Mouse (Mus musculus) neural tube, embryonic 13.5 days (tissue): ENCODE data around the gene Gpx7. TPM values are rescaled to one million over a fixed set of nuclear protein-coding genes. Genes with fewer than 3 reads are reported as not detected.

Experiments used
- ATAC-seq: fragments of 200-750 bp; cut with Nextera tagmentation; 2 replicates; pipeline ENCODE4 v1.8.0; 2017; ENCODE audit warnings: low read depth, mild to moderate bottlenecking, moderate TSS enrichment, moderate library complexity
- H3K27ac ChIP-seq: fragments of 300-500 bp; sonication (generic); replicated peaks from 2 replicates; pipeline ENCODE4 v1.5.1; 2015; ENCODE audit warnings: moderate library complexity, mild to moderate bottlenecking, inconsistent platforms
- H3K27me3 ChIP-seq: fragments of 300-500 bp; sonication (generic); 2 replicates; pipeline ENCODE4 v1.6.1; 2015; ENCODE audit warnings: mild to moderate bottlenecking, inconsistent platforms
- H3K36me3 ChIP-seq: fragments of 300-500 bp; sonication (generic); 2 replicates; pipeline ENCODE4 v1.6.1; 2015; ENCODE audit warnings: mild to moderate bottlenecking, inconsistent platforms
- H3K4me1 ChIP-seq: fragments of 300-500 bp; sonication (generic); replicated peaks from 2 replicates; pipeline ENCODE4 v1.6.1; 2015; ENCODE audit warnings: inconsistent platforms
- H3K4me2 ChIP-seq: fragments of 300-500 bp; sonication (generic); 2 replicates; pipeline ENCODE4 v1.6.1; 2015; ENCODE audit warnings: inconsistent platforms, mild to moderate bottlenecking, moderate library complexity
- H3K4me3 ChIP-seq: fragments of 300-500 bp; sonication (generic); 2 replicates; pipeline ENCODE4 v1.5.1; 2015; ENCODE audit warnings: mild to moderate bottlenecking, inconsistent platforms
- H3K9ac ChIP-seq: fragments of 300-500 bp; sonication (generic); 2 replicates; pipeline ENCODE4 v1.6.1; 2015; ENCODE audit warnings: moderate library complexity, mild to moderate bottlenecking, inconsistent platforms
- H3K9me3 ChIP-seq: fragments of 300-500 bp; sonication (generic); 2 replicates; pipeline ENCODE4 v1.6.1; 2016; ENCODE audit warnings: inconsistent platforms
- WGBS: fragments of 180-500 bp; shearing (Covaris S2); methylation state at CpG from one replicate; pipeline ENCODE4 v1.1.7; 2015; 5-methylcytosine and 5-hydroxymethylcytosine counted together
- polyA plus RNA-seq: library from polyadenylated mRNA; unstranded; fragments of >200 nt; fragmentation: Nextera tagmentation; extraction: Ambion mirVana; gene quantifications from 2 replicates; pipeline ENCODE4 v1.2.1, GENCODE M21; 2015

The Gpx7 gene
- polyA plus RNA-seq = 36.5 and 40.7 TPM in 2 replicates

- Histone ChIP-seq H3K27ac (peak within 1 kb of the TSS; percentile 64), H3K36me3 (peaks cover 7% of the 10 kb centered on the region; the same call in 1 of the 2 replicates), H3K4me1 (peaks cover 24% of the 10 kb centered on the region), H3K4me2 (peak within 1 kb of the TSS; percentile 84), H3K4me3 (peak within 1 kb of the TSS; percentile 51), H3K9ac (peak within 1 kb of the TSS; percentile 80), H3K27me3 (no peaks in the 10 kb centered on the region), H3K9me3 (no peaks in the 10 kb centered on the region)
- WGBS = 8% methylated on average over 15 of the region's 15 CpGs
- ATAC-seq = peak; percentile 21; the same call in 1 of the 2 replicates
Observed at GRCm38 (mm10) chr4:108406861-108407401, at the start of gene Gpx7. Gene Gpx7, minus strand, starts transcription at chr4:108406961.

- no peaks in the 10 kb centered on the region for H3K27me3 ChIP-seq
- ATAC-seq = no peak
- no peak overlapping the region for H3K4me2 ChIP-seq
- no peak overlapping the region for H3K9ac ChIP-seq
- H3K4me1 ChIP-seq = peaks cover 11% of the 10 kb centered on the region
- H3K9me3 ChIP-seq = no peaks in the 10 kb centered on the region
- no peak overlapping the region for H3K27ac ChIP-seq
- H3K4me3 ChIP-seq = no peak overlapping the region
- WGBS = 87% methylated on average over 2 of the region's 2 CpGs
- H3K36me3 ChIP-seq = no peaks in the 10 kb centered on the region
Observed at GRCm38 (mm10) chr4:108456028-108456427, 49.3 kb upstream of the Gpx7 start.

GRCm38 (mm10) chr4:108448091-108448490 is 41.3 kb upstream of the Gpx7 start:
- no peak overlapping the region for H3K4me2 ChIP-seq
- H3K9ac ChIP-seq = no peak overlapping the region
- H3K27ac ChIP-seq = no peak overlapping the region
- H3K4me1 ChIP-seq = no peaks in the 10 kb centered on the region
- no peak overlapping the region for H3K4me3 ChIP-seq
- ATAC-seq = no peak
- H3K9me3 ChIP-seq = no peaks in the 10 kb centered on the region
- no peaks in the 10 kb centered on the region for H3K27me3 ChIP-seq
- 80% methylated on average over 7 of the region's 7 CpGs for WGBS
- H3K36me3 ChIP-seq = no peaks in the 10 kb centered on the region

GRCm38 (mm10) chr4:108438082-108438840 is 31.5 kb upstream of the Gpx7 start:
- Histone ChIP-seq H3K27ac (no peak overlapping the region), H3K27me3 (no peaks in the 10 kb centered on the region), H3K9ac (no peak overlapping the region), H3K4me3 (no peak overlapping the region), H3K36me3 (no peaks in the 10 kb centered on the region), H3K4me1 (peaks cover 4% of the 10 kb centered on the region), H3K9me3 (no peaks in the 10 kb centered on the region), H3K4me2 (no peak overlapping the region)
- 59% methylated on average over 6 of the region's 6 CpGs for WGBS
- ATAC-seq = no peak

- 86% methylated on average over 1 of the region's 1 CpGs for WGBS
Observed at GRCm38 (mm10) chr4:108436225-108436624, 29.5 kb upstream of the Gpx7 start.

GRCm38 (mm10) chr4:108435646-108436045 is 28.9 kb upstream of the Gpx7 start:
- H3K36me3 ChIP-seq = no peaks in the 10 kb centered on the region
- no peak overlapping the region for H3K4me2 ChIP-seq
- ATAC-seq = no peak
- H3K27ac ChIP-seq = no peak overlapping the region
- no peaks in the 10 kb centered on the region for H3K9me3 ChIP-seq
- WGBS = 73% methylated on average over 3 of the region's 3 CpGs
- H3K4me1 ChIP-seq = peaks cover 26% of the 10 kb centered on the region
- no peak overlapping the region for H3K4me3 ChIP-seq
- no peaks in the 10 kb centered on the region for H3K27me3 ChIP-seq
- H3K9ac ChIP-seq = no peak overlapping the region

More at GRCm38 (mm10) chr4:108436225-108436624, 29.5 kb upstream of the Gpx7 start:
- H3K9ac ChIP-seq = no peak overlapping the region
- H3K27ac ChIP-seq = no peak overlapping the region
- no peak for ATAC-seq
- no peak overlapping the region for H3K4me2 ChIP-seq
- H3K36me3 ChIP-seq = no peaks in the 10 kb centered on the region
- peaks cover 20% of the 10 kb centered on the region for H3K4me1 ChIP-seq
- H3K27me3 ChIP-seq = no peaks in the 10 kb centered on the region
- H3K4me3 ChIP-seq = no peak overlapping the region
- H3K9me3 ChIP-seq = no peaks in the 10 kb centered on the region

GRCm38 (mm10) chr4:108434781-108435180 is 28.0 kb upstream of the Gpx7 start:
- no peak for ATAC-seq
- Histone ChIP-seq H3K9ac (no peak overlapping the region), H3K27me3 (no peaks in the 10 kb centered on the region), H3K9me3 (no peaks in the 10 kb centered on the region), H3K4me2 (no peak overlapping the region), H3K27ac (no peak overlapping the region), H3K4me1 (peaks cover 28% of the 10 kb centered on the region), H3K36me3 (no peaks in the 10 kb centered on the region), H3K4me3 (no peak overlapping the region)
- 96% methylated on average over 3 of the region's 3 CpGs for WGBS

- Histone ChIP-seq H3K9me3 (no peaks in the 10 kb centered on the region), H3K27me3 (no peaks in the 10 kb centered on the region), H3K27ac (no peak overlapping the region), H3K4me2 (no peak overlapping the region), H3K4me3 (no peak overlapping the region), H3K4me1 (peaks cover 28% of the 10 kb centered on the region), H3K9ac (no peak overlapping the region), H3K36me3 (no peaks in the 10 kb centered on the region)
- no peak for ATAC-seq
- WGBS = 80% methylated on average over 4 of the region's 4 CpGs
Observed at GRCm38 (mm10) chr4:108434221-108434620, 27.5 kb upstream of the Gpx7 start.

- Histone ChIP-seq H3K9ac (no peak overlapping the region), H3K36me3 (no peaks in the 10 kb centered on the region), H3K4me2 (no peak overlapping the region), H3K4me3 (no peak overlapping the region), H3K9me3 (no peaks in the 10 kb centered on the region), H3K27me3 (no peaks in the 10 kb centered on the region), H3K4me1 (peaks cover 28% of the 10 kb centered on the region), H3K27ac (no peak overlapping the region)
- ATAC-seq = no peak
- 18% methylated on average over 6 of the region's 6 CpGs for WGBS
Observed at GRCm38 (mm10) chr4:108433341-108433740, 26.6 kb upstream of the Gpx7 start.

GRCm38 (mm10) chr4:108431561-108431936 is 24.8 kb upstream of the Gpx7 start:
- no peaks in the 10 kb centered on the region for H3K36me3 ChIP-seq
- peaks cover 28% of the 10 kb centered on the region for H3K4me1 ChIP-seq
- H3K9me3 ChIP-seq = no peaks in the 10 kb centered on the region
- H3K4me3 ChIP-seq = no peak overlapping the region
- H3K4me2 ChIP-seq = no peak overlapping the region
- 0 out of 2 replicates have a peak, but pooled peaks have one; percentile 9 for ATAC-seq
- no peaks in the 10 kb centered on the region for H3K27me3 ChIP-seq
- WGBS = 28% methylated on average over 2 of the region's 2 CpGs
- H3K27ac ChIP-seq = peak overlapping the region; percentile 23
- no peak overlapping the region for H3K9ac ChIP-seq

- H3K9me3 ChIP-seq = no peaks in the 10 kb centered on the region
- H3K27me3 ChIP-seq = no peaks in the 10 kb centered on the region
- 20% methylated on average over 4 of the region's 4 CpGs for WGBS
- H3K4me2 ChIP-seq = no peak overlapping the region
- peaks cover 28% of the 10 kb centered on the region for H3K4me1 ChIP-seq
- no peak overlapping the region for H3K9ac ChIP-seq
- no peaks in the 10 kb centered on the region for H3K36me3 ChIP-seq
- peak; percentile 89 for ATAC-seq
- H3K4me3 ChIP-seq = no peak overlapping the region
- H3K27ac ChIP-seq = peak overlapping the region; percentile 23
Observed at GRCm38 (mm10) chr4:108430656-108431560, 24.1 kb upstream of the Gpx7 start.

- Histone ChIP-seq H3K27ac (no peak overlapping the region), H3K4me3 (no peak overlapping the region), H3K27me3 (no peaks in the 10 kb centered on the region), H3K9me3 (no peaks in the 10 kb centered on the region), H3K9ac (no peak overlapping the region), H3K4me1 (peaks cover 24% of the 10 kb centered on the region), H3K4me2 (no peak overlapping the region), H3K36me3 (no peaks in the 10 kb centered on the region)
- ATAC-seq = no peak
- WGBS = 92% methylated on average over 6 of the region's 6 CpGs
Observed at GRCm38 (mm10) chr4:108428341-108428721, 21.6 kb upstream of the Gpx7 start.
